Mouse (Mus musculus): Measurements from ENCODE around the gene Gli2. TPM values are rescaled to one million over a fixed set of nuclear protein-coding genes. Genes with fewer than 3 reads are reported as not detected.

Gene Gli2
- polyA plus RNA-seq, 1 experiment from 2014 or later: 6.3 TPM

- H3K4me1 ChIP-seq (replicated peaks; ENCODE audit: control insufficient read depth, insufficient read depth, low read length): no peaks in the 10 kb centered on the region
- ATAC-seq (ENCODE audit: low read depth): no peak
These were observed 257.8 kb downstream of the Gli2 start for GRCm38 (mm10) chr1:118795415-118796167.

DNA sequence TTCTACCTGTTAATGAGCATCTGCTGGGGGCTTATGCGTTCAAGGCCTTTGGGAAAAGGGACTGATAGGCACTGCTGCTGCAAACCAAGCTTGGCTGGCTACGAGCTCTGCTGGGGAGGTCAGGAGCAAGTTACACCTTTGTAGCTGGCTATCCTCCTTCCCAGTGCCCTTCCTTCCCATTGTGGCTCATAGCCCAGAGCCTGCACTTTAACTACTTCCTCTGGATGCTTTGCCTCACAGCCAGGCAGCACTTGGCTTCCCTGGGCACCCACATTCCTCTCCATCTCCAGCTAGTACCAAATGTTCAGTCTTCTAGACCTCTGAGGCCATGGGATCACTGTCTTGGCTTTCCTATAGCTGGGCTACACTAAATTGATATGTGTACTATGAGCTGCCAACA, 263.5 kb downstream of the Gli2 start:
- Histone ChIP-seq H3K36me3 (ENCODE audit: control insufficient read depth, insufficient read depth, low read length) (no peaks in the 10 kb centered on the region), H3K4me2 (ENCODE audit: low read depth, low read length) (no peak overlapping the region), H3K27me3 (ENCODE audit: control insufficient read depth, insufficient read depth, low read depth, low read length) (no peaks in the 10 kb centered on the region), H3K9me3 (ENCODE audit: control insufficient read depth, low read length) (no peaks in the 10 kb centered on the region), H3K4me3 (ENCODE audit: low read length) (no peak overlapping the region), H3K27ac (ENCODE audit: low read length) (no peak overlapping the region), H3K9ac (ENCODE audit: low read length) (no peak overlapping the region), H3K4me1 (replicated peaks; ENCODE audit: control insufficient read depth, insufficient read depth, low read length) (no peaks in the 10 kb centered on the region)
- WGBS: 81% methylated on average over 2 of the region's 2 CpGs
- no peak for ATAC-seq (ENCODE audit: low read depth)

More at GRCm38 (mm10) chr1:118795415-118796167, 257.8 kb downstream of the Gli2 start:
- Histone ChIP-seq H3K9ac (ENCODE audit: low read length) (no peak overlapping the region), H3K27ac (ENCODE audit: low read length) (no peak overlapping the region), H3K9me3 (ENCODE audit: control insufficient read depth, low read length) (no peaks in the 10 kb centered on the region), H3K36me3 (ENCODE audit: control insufficient read depth, insufficient read depth, low read length) (no peaks in the 10 kb centered on the region), H3K27me3 (ENCODE audit: control insufficient read depth, insufficient read depth, low read depth, low read length) (no peaks in the 10 kb centered on the region; the same call in 1 of the 2 replicates), H3K4me2 (ENCODE audit: low read depth, low read length) (no peak overlapping the region), H3K4me3 (ENCODE audit: low read length) (no peak overlapping the region)
- WGBS: 52% methylated on average over 18 of the region's 18 CpGs

DNA sequence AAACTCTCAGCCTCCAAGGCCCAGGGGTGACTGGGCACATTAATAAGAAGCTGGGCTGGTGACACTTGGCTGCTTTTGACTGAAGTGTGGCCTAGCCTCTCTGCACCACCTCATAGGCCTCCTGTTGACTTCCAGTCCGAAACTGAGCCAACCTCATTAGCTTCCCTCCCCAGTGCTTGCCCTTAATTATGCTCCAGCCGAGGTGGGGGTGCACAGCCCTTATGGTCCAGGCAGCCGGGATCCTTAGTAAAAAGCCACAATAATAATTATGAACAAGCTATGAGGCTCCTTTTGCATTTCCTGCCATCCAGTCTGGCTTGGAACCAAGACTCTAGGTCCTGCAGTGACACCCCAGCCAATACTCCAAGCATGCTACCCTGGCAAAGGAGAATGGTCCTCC, 264.0 kb downstream of the Gli2 start:
- no peaks in the 10 kb centered on the region for H3K9me3 ChIP-seq (ENCODE audit: control insufficient read depth, low read length)
- no peak overlapping the region for H3K27ac ChIP-seq (ENCODE audit: low read length)
- H3K4me1 ChIP-seq (replicated peaks; ENCODE audit: control insufficient read depth, insufficient read depth, low read length): no peaks in the 10 kb centered on the region
- H3K27me3 ChIP-seq (ENCODE audit: control insufficient read depth, insufficient read depth, low read depth, low read length): no peaks in the 10 kb centered on the region
- no peak overlapping the region for H3K4me3 ChIP-seq (ENCODE audit: low read length)
- WGBS: 60% methylated on average over 3 of the region's 3 CpGs
- no peaks in the 10 kb centered on the region for H3K36me3 ChIP-seq (ENCODE audit: control insufficient read depth, insufficient read depth, low read length)
- no peak overlapping the region for H3K9ac ChIP-seq (ENCODE audit: low read length)
- ATAC-seq (ENCODE audit: low read depth): no peak
- H3K4me2 ChIP-seq (ENCODE audit: low read depth, low read length): no peak overlapping the region

DNA sequence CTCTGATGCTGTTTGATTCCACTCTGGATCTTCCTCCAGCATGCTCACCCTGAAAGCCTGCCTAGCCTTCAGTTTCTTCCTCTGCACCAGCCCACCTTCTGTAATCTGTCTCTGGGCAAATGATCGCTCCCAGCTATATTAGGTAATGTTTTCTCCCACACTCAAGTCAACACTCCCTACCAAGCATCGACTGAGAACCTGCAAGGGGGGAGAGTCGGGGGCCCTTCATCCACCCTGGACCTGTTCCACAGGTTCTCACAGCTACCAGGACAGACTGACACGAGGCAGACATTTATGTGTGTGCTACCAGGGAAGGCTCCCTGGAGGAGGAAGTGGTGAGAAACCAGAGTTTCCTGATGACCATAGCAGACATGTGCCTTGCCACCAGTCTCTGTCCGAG, 264.6 kb downstream of the Gli2 start:
- H3K4me2 ChIP-seq (ENCODE audit: low read depth, low read length): no peak overlapping the region
- H3K4me1 ChIP-seq (replicated peaks; ENCODE audit: control insufficient read depth, insufficient read depth, low read length): no peaks in the 10 kb centered on the region
- H3K9me3 ChIP-seq (ENCODE audit: control insufficient read depth, low read length): no peaks in the 10 kb centered on the region
- H3K27ac ChIP-seq (ENCODE audit: low read length): no peak overlapping the region
- 41% methylated on average over 5 of the region's 5 CpGs for WGBS
- no peaks in the 10 kb centered on the region for H3K36me3 ChIP-seq (ENCODE audit: control insufficient read depth, insufficient read depth, low read length)
- H3K9ac ChIP-seq (ENCODE audit: low read length): no peak overlapping the region
- no peak for ATAC-seq (ENCODE audit: low read depth)
- H3K4me3 ChIP-seq (ENCODE audit: low read length): no peak overlapping the region
- no peaks in the 10 kb centered on the region for H3K27me3 ChIP-seq (ENCODE audit: control insufficient read depth, insufficient read depth, low read depth, low read length)

DNA sequence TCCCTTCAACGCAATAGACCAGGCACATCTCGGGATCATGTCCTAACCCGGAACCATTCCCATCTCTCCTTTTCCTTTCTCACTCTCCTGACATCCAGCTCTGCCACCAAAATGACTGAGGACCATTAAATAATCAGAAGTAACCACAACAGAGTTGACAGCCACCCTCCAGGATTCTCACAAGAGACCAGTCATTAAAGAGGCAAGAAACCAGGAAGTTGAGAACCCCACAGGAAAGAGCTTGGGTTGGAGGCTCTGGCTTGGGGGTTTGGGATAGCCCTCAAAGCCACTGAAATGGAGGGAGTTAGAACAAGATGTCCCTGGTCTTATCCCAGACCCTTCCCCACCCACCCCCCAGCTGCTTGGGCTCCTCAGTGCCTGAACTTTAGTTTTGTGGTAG, 265.9 kb downstream of the Gli2 start:
- H3K4me1 ChIP-seq (replicated peaks; ENCODE audit: control insufficient read depth, insufficient read depth, low read length): no peaks in the 10 kb centered on the region
- no peak for ATAC-seq (ENCODE audit: low read depth)

More for the DNA sequence above, 265.9 kb downstream of the Gli2 start:
- no peak overlapping the region for H3K27ac ChIP-seq (ENCODE audit: low read length)
- 73% methylated on average over 3 of the region's 3 CpGs for WGBS
- no peaks in the 10 kb centered on the region for H3K27me3 ChIP-seq (ENCODE audit: control insufficient read depth, insufficient read depth, low read depth, low read length)
- no peak overlapping the region for H3K4me3 ChIP-seq (ENCODE audit: low read length)
- no peaks in the 10 kb centered on the region for H3K36me3 ChIP-seq (ENCODE audit: control insufficient read depth, insufficient read depth, low read length)
- H3K9ac ChIP-seq (ENCODE audit: low read length): no peak overlapping the region
- H3K4me2 ChIP-seq (ENCODE audit: low read depth, low read length): no peak overlapping the region
- no peaks in the 10 kb centered on the region for H3K9me3 ChIP-seq (ENCODE audit: control insufficient read depth, low read length)

Small RNA genes lying within 50 kb of the gene (microRNA-seq; reads per million reads assigned to microRNA genes)
- gene Mir6346: not detected
